8 mouse cellular contexts compared by ENCODE assay signal in the genomic region with DNA sequence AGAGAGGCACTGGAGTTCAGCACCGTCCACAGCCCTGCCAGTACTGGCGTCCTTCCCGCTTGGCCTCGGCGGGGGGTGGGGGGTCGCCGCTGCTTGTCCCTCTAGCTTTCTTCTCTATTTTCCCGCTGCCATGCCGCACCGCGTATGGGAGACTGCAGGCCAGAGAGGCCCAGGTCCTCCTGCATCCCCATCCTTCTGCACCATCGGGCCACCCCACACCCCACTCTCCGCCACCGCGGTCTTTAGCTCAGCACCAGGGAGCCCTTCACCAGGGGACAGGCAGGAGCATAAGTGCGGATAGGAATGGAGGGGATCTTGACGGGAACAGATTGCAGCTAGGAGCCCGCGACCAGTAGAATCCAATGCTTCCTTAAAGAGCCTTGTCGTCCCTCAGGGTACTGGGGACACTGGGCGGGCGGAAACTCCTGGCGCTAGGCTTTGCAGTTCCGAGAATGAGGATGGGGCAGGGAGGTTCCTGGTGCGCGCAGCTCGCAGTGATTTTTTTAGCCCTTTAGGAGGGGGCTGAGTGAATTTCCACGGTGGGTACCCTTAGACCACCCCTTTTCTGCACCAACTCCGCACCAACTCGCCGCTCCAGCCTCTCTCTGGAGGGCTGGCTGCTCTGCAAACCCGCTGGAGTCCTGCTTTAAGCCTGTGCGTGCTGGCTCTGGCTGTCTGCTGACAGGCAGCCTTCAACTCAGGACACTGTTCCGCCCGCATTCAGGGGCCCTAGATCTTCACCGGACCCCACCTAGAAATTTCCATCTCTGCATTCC.
DNase-seq lines count a peak whose midpoint lies in the region; ATAC-seq and TF ChIP-seq lines count a peak whose summit lies in the region.

No protein-coding gene starts in this region.

- no peaks in the 10 kb centered on the region for H3K4me1 ChIP-seq in ES-Bruce4 (ENCODE audit: control insufficient read depth, insufficient read depth, low read length)
- H3K4me1 ChIP-seq in forebrain, embryonic 11.5 days (replicated peaks; ENCODE audit: control insufficient read depth, insufficient read depth, low read length) = peaks cover 6% of the 10 kb centered on the region
- peaks cover 14% of the 10 kb centered on the region for H3K4me1 ChIP-seq in hindbrain, embryonic 15.5 days (replicated peaks)

- H3K27me3 ChIP-seq in ES-Bruce4 (ENCODE audit: control insufficient read depth, insufficient read depth, low read length, poor library complexity, severe bottlenecking) = peaks cover 13% of the 10 kb centered on the region
- H3K27me3 ChIP-seq in forebrain, embryonic 11.5 days (ENCODE audit: control insufficient read depth, insufficient read depth, low read length) = peaks cover 12% of the 10 kb centered on the region
- H3K27me3 ChIP-seq in hindbrain, embryonic 15.5 days = peaks cover 55% of the 10 kb centered on the region

- TF ChIP-seq EP300 in ES-Bruce4 (IDR thresholded peaks at IDR 0.05; ENCODE audit: insufficient read depth, low read depth, low read length) = no peak

- H3K9ac ChIP-seq in ES-Bruce4 (ENCODE audit: low read depth, poor library complexity, severe bottlenecking) = peak overlapping the region; percentile 31
- H3K9ac ChIP-seq in forebrain, embryonic 11.5 days (ENCODE audit: low read length) = peak overlapping the region; percentile 60
- H3K9ac ChIP-seq in hindbrain, embryonic 15.5 days = peak overlapping the region; percentile 49

- ATAC-seq in forebrain, embryonic 11.5 days (replicated peaks; ENCODE audit: low FRiP score) = peak; percentile 76
- ATAC-seq in hindbrain, embryonic 15.5 days (ENCODE audit: low FRiP score, low read depth) = peak; percentile 80
- peak; percentile 27 for ATAC-seq in megakaryocyte, adult 5-6 weeks (ENCODE audit: poor library complexity, severe bottlenecking)

- TF ChIP-seq POLR2A in ES-Bruce4 (IDR thresholded peaks at IDR 0.05; ENCODE audit: insufficient read depth, low read length) = no peak

- no peaks in the 10 kb centered on the region for H3K36me3 ChIP-seq in ES-Bruce4 (ENCODE audit: control insufficient read depth, insufficient read depth, low read length, poor library complexity, severe bottlenecking)
- no peaks in the 10 kb centered on the region for H3K36me3 ChIP-seq in forebrain, embryonic 11.5 days (ENCODE audit: control insufficient read depth, insufficient read depth, low read length)
- no peaks in the 10 kb centered on the region for H3K36me3 ChIP-seq in hindbrain, embryonic 15.5 days

- under 1% methylated on average over 36 of the region's 36 CpGs for WGBS in forebrain, embryonic 11.5 days
- WGBS in hindbrain, embryonic 15.5 days = under 1% methylated on average over 36 of the region's 36 CpGs

- TF ChIP-seq CTCF in ES-Bruce4 (IDR thresholded peaks at IDR 0.05; ENCODE audit: low read depth, low read length) = no peak

- DNase-seq in adrenal gland, postnatal 10 days = peak; percentile 5
- DNase-seq in adrenal gland, postnatal 4 days (ENCODE audit: low spot score in 2 of 2) = no peak
- peak; percentile 80 for DNase-seq in forebrain, embryonic 11.5 days (ENCODE audit: low spot score)
- DNase-seq in right cerebral cortex, postnatal 25 days = peak; percentile 38
- DNase-seq in gastrocnemius, adult 18-20 months (ENCODE audit: low spot score) = no peak

- peak overlapping the region; percentile 79 for H3K4me3 ChIP-seq in ES-Bruce4 (ENCODE audit: low read depth, low read length)
- peak overlapping the region; percentile 48 for H3K4me3 ChIP-seq in forebrain, embryonic 11.5 days (ENCODE audit: low read depth, low read length)
- peak overlapping the region; percentile 45 for H3K4me3 ChIP-seq in hindbrain, embryonic 15.5 days

- peak overlapping the region; percentile 91 for H3K4me2 ChIP-seq in forebrain, embryonic 11.5 days (ENCODE audit: low read depth, low read length, severe bottlenecking)
- peak overlapping the region; percentile 88 for H3K4me2 ChIP-seq in hindbrain, embryonic 15.5 days

- no peak overlapping the region for H3K27ac ChIP-seq in ES-Bruce4 (ENCODE audit: insufficient read depth, low read length)
- 0 out of 2 replicates have a peak overlapping the region, but pooled peaks have one; percentile 25 for H3K27ac ChIP-seq in forebrain, embryonic 11.5 days (ENCODE audit: low read depth, low read length)
- peak overlapping the region; percentile 55 for H3K27ac ChIP-seq in hindbrain, embryonic 15.5 days (replicated peaks)

- H3K9me3 ChIP-seq in ES-Bruce4 (replicated peaks; ENCODE audit: control insufficient read depth, insufficient read depth, low read length, poor library complexity, severe bottlenecking) = no peaks in the 10 kb centered on the region
- no peaks in the 10 kb centered on the region for H3K9me3 ChIP-seq in forebrain, embryonic 11.5 days (ENCODE audit: control insufficient read depth, low read length)
- no peaks in the 10 kb centered on the region for H3K9me3 ChIP-seq in hindbrain, embryonic 15.5 days

Comparison
In these comparisons a context has a peak if more than half of its experiments do, and no peak if none do; other contexts are left out.
1. DNase-seq: peak in adrenal gland, postnatal 10 days (single experiment), forebrain, embryonic 11.5 days (single experiment) and right cerebral cortex, postnatal 25 days (single experiment); none in adrenal gland, postnatal 4 days (0 of 2) and gastrocnemius, adult 18-20 months (single experiment).
2. ATAC-seq: peak in every context shown above with its lines; median percentile 80 in hindbrain, embryonic 15.5 days; 76 in forebrain, embryonic 11.5 days; 27 in megakaryocyte, adult 5-6 weeks.
3. Peak in every context shown above with its lines, with median percentiles within 50 percentile points of each other: H3K4me3 ChIP-seq and H3K9ac ChIP-seq.